9 mouse cellular contexts compared by ENCODE assay signal in genomic region chr7:19283406-19283804, GRCm38 (mm10). TPM values are rescaled to one million over a fixed set of nuclear protein-coding genes. Genes with fewer than 3 reads are reported as not detected.
DNase-seq lines count a peak whose midpoint lies in the region; ATAC-seq and TF ChIP-seq lines count a peak whose summit lies in the region.
"Had no signal": no experiment of that assay in that cellular context is flagged by ENCODE, and none has a peak within 500 bp of the region (broad histone marks: within the 10 kb centered on the region; RNA-seq: fewer than 3 reads in every experiment).

No protein-coding gene starts in this region.

- TF ChIP-seq POLR2A in olfactory bulb, adult 2 months (IDR thresholded peaks at IDR 0.05; ENCODE audit: insufficient read depth, low read depth, low read length) = no peak

- no peaks in the 10 kb centered on the region for H3K36me3 ChIP-seq in lung, embryonic 14.5 days (ENCODE audit: insufficient read depth)
- peaks cover 23% of the 10 kb centered on the region for H3K36me3 ChIP-seq in forebrain, embryonic 12.5 days (replicated peaks)
- H3K36me3 ChIP-seq in limb, embryonic 13.5 days = no peaks in the 10 kb centered on the region

- no peak for ATAC-seq in lung, embryonic 14.5 days (ENCODE audit: insufficient read depth)
- peak; percentile 21; the same call in 1 of the 2 replicates for ATAC-seq in forebrain, embryonic 12.5 days (ENCODE audit: low FRiP score)
- ATAC-seq in limb, embryonic 13.5 days (ENCODE audit: low FRiP score, low read depth) = no peak

- no peaks in the 10 kb centered on the region for H3K9me3 ChIP-seq in lung, embryonic 14.5 days (ENCODE audit: low read depth, low read length)
- no peaks in the 10 kb centered on the region for H3K9me3 ChIP-seq in forebrain, embryonic 12.5 days
- no peaks in the 10 kb centered on the region for H3K9me3 ChIP-seq in limb, embryonic 13.5 days

- no peak for DNase-seq in lung, embryonic 14.5 days
- DNase-seq in lung, postnatal 36 days = no peak
- DNase-seq in gastrocnemius, postnatal 10 days = no peak
- DNase-seq in thymus, postnatal 36 days = no peak
- no peak for DNase-seq in urinary bladder, postnatal 14 days (ENCODE audit: low spot score)

- peak overlapping the region; percentile 53; the same call in 1 of the 2 replicates for H3K4me3 ChIP-seq in lung, embryonic 14.5 days (ENCODE audit: low read depth, low read length)
- peak overlapping the region; percentile 80 for H3K4me3 ChIP-seq in forebrain, embryonic 12.5 days (replicated peaks)
- H3K4me3 ChIP-seq in limb, embryonic 13.5 days = peak overlapping the region; percentile 59; the same call in 1 of the 2 replicates
- peak overlapping the region; percentile 72 for H3K4me3 ChIP-seq in olfactory bulb, adult 2 months (ENCODE audit: insufficient read depth, low read depth, low read length)

- WGBS in lung, embryonic 14.5 days = 33% methylated on average over 14 of the region's 14 CpGs
- 31% methylated on average over 14 of the region's 14 CpGs for WGBS in forebrain, embryonic 12.5 days
- WGBS in limb, embryonic 13.5 days = 44% methylated on average over 14 of the region's 14 CpGs
- WGBS in olfactory bulb, adult 2 months = 12% methylated on average over 14 of the region's 14 CpGs

- peaks cover 41% of the 10 kb centered on the region for H3K27me3 ChIP-seq in lung, embryonic 14.5 days (ENCODE audit: insufficient read depth, low read length)
- H3K27me3 ChIP-seq in forebrain, embryonic 12.5 days = peaks cover 34% of the 10 kb centered on the region
- H3K27me3 ChIP-seq in limb, embryonic 13.5 days = peaks cover 57% of the 10 kb centered on the region

- H3K27ac ChIP-seq in lung, embryonic 14.5 days (ENCODE audit: low read depth) = no peak overlapping the region
- H3K27ac ChIP-seq in forebrain, embryonic 12.5 days = peak overlapping the region; percentile 87; the same call in 1 of the 2 replicates
- no peak overlapping the region for H3K27ac ChIP-seq in limb, embryonic 13.5 days
- 0 out of 2 replicates have a peak overlapping the region, but pooled peaks have one; percentile 14 for H3K27ac ChIP-seq in olfactory bulb, adult 2 months (ENCODE audit: insufficient read depth, low read depth, low read length)

- no peak for TF ChIP-seq CTCF in lung, embryonic 14.5 days (IDR thresholded peaks at IDR 0.05; ENCODE audit: low read depth)
- no peak for TF ChIP-seq CTCF in olfactory bulb, adult 2 months (IDR thresholded peaks at IDR 0.05; ENCODE audit: insufficient read depth, low read depth, low read length)

- peak overlapping the region; percentile 99 for H3K4me2 ChIP-seq in lung, embryonic 14.5 days
- peak overlapping the region; percentile 88 for H3K4me2 ChIP-seq in forebrain, embryonic 12.5 days
- H3K4me2 ChIP-seq in limb, embryonic 13.5 days (replicated peaks) = peak overlapping the region; percentile 97

- H3K4me1 ChIP-seq in lung, embryonic 14.5 days (ENCODE audit: insufficient read depth) = no peaks in the 10 kb centered on the region; the same call in 1 of the 2 replicates
- H3K4me1 ChIP-seq in forebrain, embryonic 12.5 days = peaks cover 21% of the 10 kb centered on the region
- H3K4me1 ChIP-seq in limb, embryonic 13.5 days = peaks cover 18% of the 10 kb centered on the region
- H3K4me1 ChIP-seq in olfactory bulb, adult 2 months (ENCODE audit: control insufficient read depth, insufficient read depth, low read length) = peaks cover 12% of the 10 kb centered on the region

- no peak overlapping the region for H3K9ac ChIP-seq in lung, embryonic 14.5 days
- peak overlapping the region; percentile 91 for H3K9ac ChIP-seq in forebrain, embryonic 12.5 days
- H3K9ac ChIP-seq in limb, embryonic 13.5 days = no peak overlapping the region

RNA-seq across cellular contexts. Expression of gene Rtn2, which starts 1.0 kb away (rescaled TPM):
- polyA plus RNA-seq in lung, embryonic 14.5 days (2014; fragmentation: Nextera tagmentation; extraction: Ambion mirVana) = 8.0 and 9.1 TPM in 2 replicates
- polyA plus RNA-seq in forebrain, embryonic 12.5 days (2016; fragmentation: Nextera tagmentation; extraction: Ambion mirVana) = 70.3 and 74.1 TPM in 2 replicates
- 20.2 and 20.9 TPM in 2 replicates for polyA plus RNA-seq in limb, embryonic 13.5 days (2015; fragmentation: Nextera tagmentation; extraction: Ambion mirVana)
- not detected in 2 replicates for polyA plus RNA-seq in olfactory bulb, adult 2 months (2012; ENCODE audit: insufficient read depth, insufficient read length, low replicate concordance, missing spikeins)
- total RNA-seq in gastrocnemius, postnatal 10 days (2021) = 100 to 1,000 TPM; 669 to 730 TPM

RNA-seq across cellular contexts. Expression of gene Ppm1n, which starts 3.5 kb away (rescaled TPM):
- polyA plus RNA-seq in lung, embryonic 14.5 days (2014; fragmentation: Nextera tagmentation; extraction: Ambion mirVana) = not detected in 2 replicates
- polyA plus RNA-seq in forebrain, embryonic 12.5 days (2016; fragmentation: Nextera tagmentation; extraction: Ambion mirVana) = 0.19 TPM in 1 of 2 replicates, not detected in the other
- not detected in 2 replicates for polyA plus RNA-seq in limb, embryonic 13.5 days (2015; fragmentation: Nextera tagmentation; extraction: Ambion mirVana)
- not detected in 2 replicates for polyA plus RNA-seq in olfactory bulb, adult 2 months (2012; ENCODE audit: insufficient read depth, insufficient read length, low replicate concordance, missing spikeins)
- not detected for total RNA-seq in gastrocnemius, postnatal 10 days (2021)
- total RNA-seq: liver, adult 2 months had no signal

RNA-seq across cellular contexts. Expression of gene Vasp, which starts 11.8 kb away (rescaled TPM):
- polyA plus RNA-seq in lung, embryonic 14.5 days (2014; fragmentation: Nextera tagmentation; extraction: Ambion mirVana) = 88.9 and 95.3 TPM in 2 replicates
- polyA plus RNA-seq in forebrain, embryonic 12.5 days (2016; fragmentation: Nextera tagmentation; extraction: Ambion mirVana) = 42.4 and 43.0 TPM in 2 replicates
- 68.9 and 69.0 TPM in 2 replicates for polyA plus RNA-seq in limb, embryonic 13.5 days (2015; fragmentation: Nextera tagmentation; extraction: Ambion mirVana)
- polyA plus RNA-seq in olfactory bulb, adult 2 months (2012; ENCODE audit: insufficient read depth, insufficient read length, low replicate concordance, missing spikeins) = not detected in 2 replicates
- 10 to 100 TPM; 35.7 to 53.5 TPM for total RNA-seq in gastrocnemius, postnatal 10 days (2021)

RNA-seq across cellular contexts. Expression of gene Fosb, which starts 26.4 kb away (rescaled TPM):
- polyA plus RNA-seq in lung, embryonic 14.5 days (2014; fragmentation: Nextera tagmentation; extraction: Ambion mirVana) = not detected in 2 replicates
- polyA plus RNA-seq in forebrain, embryonic 12.5 days (2016; fragmentation: Nextera tagmentation; extraction: Ambion mirVana) = 0.24 TPM in 1 of 2 replicates, not detected in the other
- polyA plus RNA-seq in limb, embryonic 13.5 days (2015; fragmentation: Nextera tagmentation; extraction: Ambion mirVana) = 0.23 and 0.27 TPM in 2 replicates
- polyA plus RNA-seq in olfactory bulb, adult 2 months (2012; ENCODE audit: insufficient read depth, insufficient read length, low replicate concordance, missing spikeins) = not detected in 2 replicates
- 1 to 10 TPM in 1 of 2 experiments, under 1 TPM in 1; 0.80 to 1.7 TPM for total RNA-seq in gastrocnemius, postnatal 10 days (2021)

RNA-seq across cellular contexts. Expression of gene Opa3, which starts 55.3 kb away (rescaled TPM):
- 38.0 and 39.4 TPM in 2 replicates for polyA plus RNA-seq in lung, embryonic 14.5 days (2014; fragmentation: Nextera tagmentation; extraction: Ambion mirVana)
- 45.5 and 48.3 TPM in 2 replicates for polyA plus RNA-seq in forebrain, embryonic 12.5 days (2016; fragmentation: Nextera tagmentation; extraction: Ambion mirVana)
- 35.2 and 35.7 TPM in 2 replicates for polyA plus RNA-seq in limb, embryonic 13.5 days (2015; fragmentation: Nextera tagmentation; extraction: Ambion mirVana)
- not detected in 2 replicates for polyA plus RNA-seq in olfactory bulb, adult 2 months (2012; ENCODE audit: insufficient read depth, insufficient read length, low replicate concordance, missing spikeins)
- total RNA-seq in gastrocnemius, postnatal 10 days (2021) = 10 to 100 TPM; 36.9 to 37.8 TPM

Comparison
In these comparisons a context has a peak if more than half of its experiments do, and no peak if none do; other contexts are left out.
1. H3K27ac ChIP-seq: peak in forebrain, embryonic 12.5 days (single experiment) and olfactory bulb, adult 2 months (single experiment); none in lung, embryonic 14.5 days (single experiment) and limb, embryonic 13.5 days (single experiment).
2. Peak in every context shown above with its lines, with median percentiles within 50 percentile points of each other: H3K4me2 ChIP-seq and H3K4me3 ChIP-seq.